In the genomic region with DNA sequence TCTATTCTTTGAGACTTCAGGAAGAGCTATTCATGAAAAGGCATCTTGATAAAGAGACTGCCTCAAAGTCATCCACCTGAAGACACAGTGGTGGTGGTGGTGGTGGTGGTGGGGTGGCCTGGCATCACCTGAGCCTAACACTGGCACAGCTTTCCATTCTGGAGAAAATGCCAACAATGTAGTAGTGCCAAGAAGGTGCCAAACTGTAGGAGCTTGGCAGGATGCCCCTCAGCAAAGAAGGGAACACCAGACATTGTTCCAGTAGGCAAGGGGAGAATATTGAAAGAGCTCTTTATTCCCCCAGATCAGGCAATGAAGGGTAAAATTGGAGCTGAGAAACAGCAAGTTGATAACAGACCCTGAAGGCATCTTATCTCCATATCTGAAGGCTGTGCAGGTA, we compare ENCODE assay signal across 13 mouse cellular contexts.
"Had no signal": no experiment of that assay in that cellular context is flagged by ENCODE, and none has a peak within 500 bp of the region (broad histone marks: within the 10 kb centered on the region; RNA-seq: fewer than 3 reads in every experiment).

No protein-coding gene starts in this region.

- DNase-seq: lung, adult 18-20 months; lung, embryonic 14.5 days; lung, postnatal 10 days; lung, postnatal 4 days; midbrain, embryonic 14.5 days; retina, postnatal 1 day; right cerebral cortex, adult 18-20 months; right cerebral cortex, postnatal 25 days; right cerebral cortex, postnatal 4 days; spleen, adult 18-20 months; thymus, adult 18-20 months; thymus, postnatal 14 days; thymus, postnatal 36 days had no signal
